Mouse (Mus musculus) hindbrain, postnatal 0 days (tissue): Measurements from ENCODE around the gene Smyd3. TPM values are rescaled to one million over a fixed set of nuclear protein-coding genes. Genes with fewer than 3 reads are reported as not detected.
A peak's percentile ranks its signal among the peaks of the same experiment; 100 is the strongest.

Experiments
- ATAC-seq: fragments of 200-750 bp; cut with Nextera tagmentation; 2 replicates; pipeline ENCODE4 v1.8.0; 2017; ENCODE audit warnings: mild to moderate bottlenecking, moderate TSS enrichment, moderate library complexity
- DNase-seq: peaks from one replicate; pipeline ENCODE4 v3.0.0-alpha.2; 2015; ENCODE audit warnings: low spot score
- H3K27ac ChIP-seq: fragments of 300-500 bp; sonication (generic); 2 replicates; pipeline ENCODE4 v1.5.1; 2014; ENCODE audit warnings: mild to moderate bottlenecking
- H3K27me3 ChIP-seq: fragments of 300-500 bp; sonication (generic); 2 replicates; pipeline ENCODE4 v1.6.1; 2014; ENCODE audit warnings: low read length, mixed read lengths; ENCODE audit not compliant: insufficient read depth
- H3K36me3 ChIP-seq: fragments of 300-500 bp; sonication (generic); 2 replicates; pipeline ENCODE4 v1.6.1; 2014; ENCODE audit warnings: low read length, mixed read lengths; ENCODE audit not compliant: insufficient read depth
- H3K4me1 ChIP-seq: fragments of 300-500 bp; sonication (generic); 2 replicates; pipeline ENCODE4 v1.6.1; 2014; ENCODE audit warnings: antibody characterized with exemption, low read length, mixed read lengths; ENCODE audit not compliant: insufficient read depth
- H3K4me2 ChIP-seq: fragments of 300-500 bp; sonication (generic); 2 replicates; pipeline ENCODE4 v1.6.1; 2014; ENCODE audit warnings: low read depth, mild to moderate bottlenecking, low read length, moderate library complexity, mixed read lengths
- H3K4me3 ChIP-seq: fragments of 300-500 bp; sonication (generic); 2 replicates; pipeline ENCODE4 v1.5.1; 2014; ENCODE audit warnings: low read length
- H3K9ac ChIP-seq: fragments of 300-500 bp; sonication (generic); replicated peaks from 2 replicates; pipeline ENCODE4 v1.6.1; 2014; ENCODE audit warnings: mild to moderate bottlenecking, low read length, moderate library complexity, mixed read lengths
- H3K9me3 ChIP-seq: fragments of 300-500 bp; sonication (generic); 2 replicates; pipeline ENCODE4 v1.6.1; 2016; ENCODE audit warnings: low read length, mixed read lengths
- CTCF ChIP-seq: IDR thresholded peaks from 2 replicates; pipeline ENCODE4 v1.5.1; 2016; ENCODE audit warnings: antibody characterized with exemption, control low read depth, low read depth
- WGBS: fragments of 180-500 bp; shearing (Covaris S2); extraction: QIAGEN DNeasy Blood & Tissue Kit; methylation state at CpG from one replicate; pipeline ENCODE4 v1.1.7; 2014; 5-methylcytosine and 5-hydroxymethylcytosine counted together
- polyA plus RNA-seq: library from polyadenylated mRNA; unstranded; fragments of >200 nt; fragmentation: Nextera tagmentation; extraction: Ambion mirVana; gene quantifications from 2 replicates; pipeline ENCODE4 v1.2.1, GENCODE M21; 2015
- total RNA-seq: library from RNA; depleted of rRNA; stranded (reverse); fragments of >200 nt; gene quantifications from 2 replicates; pipeline ENCODE4 v1.2.3, GENCODE M21; 2014

The Smyd3 gene
- total and polyA plus RNA-seq, 2 experiments from 2014 or later: 15.4 to 26.1 TPM

- Histone ChIP-seq H3K4me2 (no peak overlapping the region), H3K9ac (no peak overlapping the region), H3K4me1 (peaks cover 20% of the 10 kb centered on the region; the same call in 1 of the 2 replicates), H3K36me3 (no peaks in the 10 kb centered on the region), H3K27ac (no peak overlapping the region; the same call in 1 of the 2 replicates), H3K4me3 (no peak overlapping the region), H3K9me3 (no peaks in the 10 kb centered on the region), H3K27me3 (no peaks in the 10 kb centered on the region)
- ATAC-seq (peak; percentile 57), DNase-seq (peak; percentile 40)
- WGBS: 38% methylated on average over 18 of the region's 18 CpGs
- no peak for TF ChIP-seq CTCF
Measured at GRCm38 (mm10) chr1:179060113-179060955, 457.5 kb downstream of the Smyd3 start.

- H3K9me3 ChIP-seq: no peaks in the 10 kb centered on the region
- DNase-seq (no peak), ATAC-seq (no peak)
- no peak overlapping the region for H3K27ac ChIP-seq
- TF ChIP-seq CTCF: no peak
- H3K4me2 ChIP-seq: no peak overlapping the region
- 77% methylated on average over 15 of the region's 15 CpGs for WGBS
- no peak overlapping the region for H3K4me3 ChIP-seq
- H3K9ac ChIP-seq: no peak overlapping the region
- H3K27me3 ChIP-seq: no peaks in the 10 kb centered on the region
- H3K36me3 ChIP-seq: no peaks in the 10 kb centered on the region
- H3K4me1 ChIP-seq: peaks cover 18% of the 10 kb centered on the region; the same call in 1 of the 2 replicates
Measured at GRCm38 (mm10) chr1:179059286-179060112, 458.3 kb downstream of the Smyd3 start.

DNA sequence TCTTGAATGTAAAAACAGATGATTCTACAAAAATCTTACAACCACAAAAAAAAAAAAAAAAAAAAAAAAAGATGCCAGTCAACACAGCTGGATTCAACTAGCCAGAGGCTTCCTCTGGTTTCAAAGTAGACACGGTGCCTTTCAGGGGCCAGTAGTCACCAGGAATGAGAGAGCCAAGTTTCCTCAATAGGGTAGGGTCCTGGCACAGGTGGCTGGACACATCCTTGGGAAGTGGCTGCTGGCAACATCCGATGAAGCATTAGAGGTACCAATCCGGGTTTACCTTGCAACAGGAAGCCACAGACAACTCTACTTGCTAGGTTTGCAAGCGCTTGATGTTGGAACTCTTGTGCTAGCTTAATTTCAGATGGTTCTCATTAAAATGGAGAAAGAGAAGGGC is 459.2 kb downstream of the Smyd3 start:
- WGBS: 77% methylated on average over 4 of the region's 4 CpGs
- no peaks in the 10 kb centered on the region for H3K27me3 ChIP-seq
- DNase-seq (no peak), ATAC-seq (no peak)
- no peak overlapping the region for H3K4me3 ChIP-seq
- TF ChIP-seq CTCF: no peak
- H3K4me2 ChIP-seq: no peak overlapping the region
- H3K9ac ChIP-seq: no peak overlapping the region
- H3K27ac ChIP-seq: no peak overlapping the region
- no peaks in the 10 kb centered on the region for H3K36me3 ChIP-seq
- no peaks in the 10 kb centered on the region for H3K9me3 ChIP-seq
- H3K4me1 ChIP-seq: peaks cover 18% of the 10 kb centered on the region; the same call in 1 of the 2 replicates

DNA sequence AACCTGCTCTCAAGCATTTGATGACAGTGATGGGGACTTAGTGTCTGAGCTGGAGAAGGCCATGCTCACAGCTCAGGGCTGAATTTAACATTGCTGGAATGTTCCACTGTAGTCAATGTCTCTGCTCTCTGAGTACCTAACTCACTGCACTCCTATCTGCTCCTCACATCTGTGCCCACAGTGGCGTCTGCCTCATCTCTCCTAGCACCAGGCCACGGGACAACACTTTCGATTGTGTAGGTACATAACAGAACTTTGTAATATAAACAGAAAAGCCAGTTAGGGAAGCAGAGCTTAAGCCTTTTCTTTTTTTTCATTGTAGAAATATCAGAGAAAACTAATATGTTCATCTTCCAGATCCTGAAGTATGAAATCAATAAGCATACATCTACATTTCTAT is 462.1 kb downstream of the Smyd3 start:
- Histone ChIP-seq H3K4me2 (no peak overlapping the region), H3K27me3 (no peaks in the 10 kb centered on the region), H3K9me3 (no peaks in the 10 kb centered on the region), H3K4me1 (peaks cover 8% of the 10 kb centered on the region; the same call in 1 of the 2 replicates), H3K9ac (no peak overlapping the region), H3K27ac (no peak overlapping the region), H3K36me3 (no peaks in the 10 kb centered on the region), H3K4me3 (no peak overlapping the region)
- 85% methylated on average over 3 of the region's 3 CpGs for WGBS
- no peak for TF ChIP-seq CTCF
- no peak for ATAC-seq
- DNase-seq: no peak

DNA sequence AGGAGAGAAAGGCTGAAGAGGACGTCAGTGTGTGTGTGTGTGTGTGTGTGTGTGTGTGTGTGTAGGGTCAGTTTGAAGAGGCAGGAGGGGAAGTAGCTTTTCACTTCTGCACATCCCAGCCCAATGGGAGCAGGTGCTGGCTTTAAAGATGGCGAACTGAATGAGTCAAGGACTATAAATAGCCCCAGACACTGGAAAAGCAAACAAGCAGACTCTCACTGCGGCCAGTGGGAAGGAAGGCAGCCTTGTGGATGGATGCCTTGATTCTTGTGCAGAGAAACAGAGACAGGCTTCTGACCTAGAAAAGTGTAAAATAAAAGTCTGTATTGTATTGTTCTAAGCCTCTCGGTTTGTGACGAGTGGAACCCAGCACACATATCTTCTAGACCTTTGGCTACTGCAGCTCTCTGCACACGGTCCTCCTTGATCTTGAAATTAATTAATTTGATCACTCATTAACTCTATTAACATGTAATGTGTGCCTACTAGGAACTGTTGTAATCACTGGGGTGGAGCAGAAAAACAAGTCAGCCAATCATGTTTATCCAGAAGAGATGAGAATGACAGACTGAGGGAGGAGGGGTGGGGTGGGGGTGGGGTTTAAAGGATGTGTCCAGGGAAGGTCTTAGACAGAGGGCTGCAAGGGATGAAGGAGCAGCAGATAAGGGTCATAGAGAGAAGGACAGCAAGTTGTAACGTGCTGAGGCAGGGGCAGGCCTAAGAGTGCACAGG is 463.3 kb downstream of the Smyd3 start:
- Histone ChIP-seq H3K4me1 (no peaks in the 10 kb centered on the region), H3K27me3 (no peaks in the 10 kb centered on the region), H3K4me2 (no peak overlapping the region), H3K9ac (no peak overlapping the region), H3K4me3 (no peak overlapping the region), H3K9me3 (no peaks in the 10 kb centered on the region), H3K36me3 (no peaks in the 10 kb centered on the region), H3K27ac (no peak overlapping the region)
- 59% methylated on average over 7 of the region's 7 CpGs for WGBS
- peak; percentile 47; the same call in 1 of the 2 replicates for ATAC-seq
- DNase-seq: no peak
- TF ChIP-seq CTCF: no peak

DNA sequence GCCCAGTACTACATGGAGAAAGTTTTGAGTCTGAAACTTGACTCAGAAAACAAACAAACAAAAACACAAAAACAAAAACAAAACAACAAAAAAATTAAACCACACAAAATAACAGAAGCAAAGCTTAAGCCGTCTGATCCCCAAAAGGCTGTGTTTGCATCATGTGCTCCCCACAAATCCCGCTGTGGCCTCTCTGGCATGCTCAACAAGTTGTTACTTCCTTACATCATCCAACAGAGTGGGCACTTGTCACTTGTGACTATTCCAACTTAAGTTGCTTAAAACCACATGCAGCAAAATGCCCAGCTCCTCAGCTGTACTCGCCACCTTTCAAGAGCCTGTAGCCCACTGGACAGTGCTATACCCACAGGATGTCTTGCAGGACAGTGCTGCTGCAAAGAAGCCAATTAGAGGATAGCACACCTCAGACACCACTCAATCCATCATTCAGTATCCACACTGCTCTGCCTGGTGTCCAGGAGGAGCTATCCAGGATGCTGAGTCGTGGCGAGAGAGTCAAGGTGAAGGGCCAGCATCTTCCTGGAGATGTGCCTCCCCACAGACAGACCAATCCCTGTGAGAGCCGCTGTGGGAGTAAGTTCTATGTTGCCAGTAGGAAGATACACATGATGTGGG is 465.2 kb downstream of the Smyd3 start:
- Histone ChIP-seq H3K4me1 (no peaks in the 10 kb centered on the region), H3K27me3 (no peaks in the 10 kb centered on the region), H3K9me3 (no peaks in the 10 kb centered on the region), H3K36me3 (no peaks in the 10 kb centered on the region), H3K4me2 (no peak overlapping the region), H3K4me3 (no peak overlapping the region), H3K27ac (no peak overlapping the region), H3K9ac (no peak overlapping the region)
- ATAC-seq (no peak), DNase-seq (no peak)
- 97% methylated on average over 6 of the region's 6 CpGs for WGBS
- TF ChIP-seq CTCF: no peak
